Mouse (Mus musculus) neural tube, embryonic 15.5 days (tissue): ENCODE measurements around the gene Apbb2. TPM values are rescaled to one million over a fixed set of nuclear protein-coding genes. Genes with fewer than 3 reads are reported as not detected.

Source experiments
- ATAC-seq: fragments of 200-750 bp; cut with Nextera tagmentation; 2 replicates; pipeline ENCODE4 v1.8.0; 2017; ENCODE audit warnings: mild to moderate bottlenecking, moderate TSS enrichment, moderate library complexity; ENCODE audit not compliant: low FRiP score
- H3K27ac ChIP-seq: fragments of 300-500 bp; sonication (generic); replicated peaks from 2 replicates; pipeline ENCODE4 v1.5.1; 2015; ENCODE audit warnings: mild to moderate bottlenecking, inconsistent platforms
- H3K27me3 ChIP-seq: fragments of 300-500 bp; sonication (generic); replicated peaks from 2 replicates; pipeline ENCODE4 v1.6.1; 2015; ENCODE audit warnings: inconsistent platforms
- H3K36me3 ChIP-seq: fragments of 300-500 bp; sonication (generic); 2 replicates; pipeline ENCODE4 v1.6.1; 2015; ENCODE audit warnings: inconsistent platforms
- H3K4me1 ChIP-seq: fragments of 300-500 bp; sonication (generic); 2 replicates; pipeline ENCODE4 v1.6.1; 2015; ENCODE audit warnings: inconsistent platforms
- H3K4me2 ChIP-seq: fragments of 300-500 bp; sonication (generic); 2 replicates; pipeline ENCODE4 v1.6.1; 2015; ENCODE audit warnings: inconsistent platforms, mild to moderate bottlenecking, moderate library complexity
- H3K4me3 ChIP-seq: fragments of 300-500 bp; sonication (generic); replicated peaks from 2 replicates; pipeline ENCODE4 v1.5.1; 2015; ENCODE audit warnings: mild to moderate bottlenecking, inconsistent platforms
- H3K9ac ChIP-seq: fragments of 300-500 bp; sonication (generic); replicated peaks from 2 replicates; pipeline ENCODE4 v1.6.1; 2015; ENCODE audit warnings: mild to moderate bottlenecking, inconsistent platforms
- H3K9me3 ChIP-seq: fragments of 300-500 bp; sonication (generic); replicated peaks from 2 replicates; pipeline ENCODE4 v1.6.1; 2016; ENCODE audit warnings: inconsistent platforms
- WGBS: fragments of 180-500 bp; shearing (Covaris S2); methylation state at CpG from one replicate; pipeline ENCODE4 v1.1.7; 2015; ENCODE audit warnings: mixed read lengths; 5-methylcytosine and 5-hydroxymethylcytosine counted together
- polyA plus RNA-seq: library from polyadenylated mRNA; unstranded; fragments of >200 nt; fragmentation: Nextera tagmentation; extraction: Ambion mirVana; gene quantifications from 2 replicates; pipeline ENCODE4 v1.2.1, GENCODE M21; 2015

Apbb2 gene
- polyA plus RNA-seq, 1 experiment from 2014 or later: 118 TPM

GRCm38 (mm10) chr5:66572086-66572855 lies 46.3 kb downstream of the Apbb2 start:
- Histone ChIP-seq H3K27me3 (no peaks in the 10 kb centered on the region), H3K4me1 (peaks cover 41% of the 10 kb centered on the region), H3K9me3 (no peaks in the 10 kb centered on the region), H3K4me2 (no peak overlapping the region), H3K36me3 (no peaks in the 10 kb centered on the region), H3K27ac (no peak overlapping the region), H3K4me3 (no peak overlapping the region), H3K9ac (no peak overlapping the region)
- ATAC-seq: no peak
- WGBS: 50% methylated on average over 13 of the region's 13 CpGs

GRCm38 (mm10) chr5:66570709-66571108 lies 47.9 kb downstream of the Apbb2 start:
- 89% methylated on average over 5 of the region's 5 CpGs for WGBS
- Histone ChIP-seq H3K9ac (no peak overlapping the region), H3K36me3 (no peaks in the 10 kb centered on the region), H3K4me3 (no peak overlapping the region), H3K4me2 (no peak overlapping the region), H3K4me1 (peaks cover 30% of the 10 kb centered on the region), H3K27me3 (no peaks in the 10 kb centered on the region), H3K27ac (no peak overlapping the region), H3K9me3 (no peaks in the 10 kb centered on the region)
- ATAC-seq: no peak

DNA sequence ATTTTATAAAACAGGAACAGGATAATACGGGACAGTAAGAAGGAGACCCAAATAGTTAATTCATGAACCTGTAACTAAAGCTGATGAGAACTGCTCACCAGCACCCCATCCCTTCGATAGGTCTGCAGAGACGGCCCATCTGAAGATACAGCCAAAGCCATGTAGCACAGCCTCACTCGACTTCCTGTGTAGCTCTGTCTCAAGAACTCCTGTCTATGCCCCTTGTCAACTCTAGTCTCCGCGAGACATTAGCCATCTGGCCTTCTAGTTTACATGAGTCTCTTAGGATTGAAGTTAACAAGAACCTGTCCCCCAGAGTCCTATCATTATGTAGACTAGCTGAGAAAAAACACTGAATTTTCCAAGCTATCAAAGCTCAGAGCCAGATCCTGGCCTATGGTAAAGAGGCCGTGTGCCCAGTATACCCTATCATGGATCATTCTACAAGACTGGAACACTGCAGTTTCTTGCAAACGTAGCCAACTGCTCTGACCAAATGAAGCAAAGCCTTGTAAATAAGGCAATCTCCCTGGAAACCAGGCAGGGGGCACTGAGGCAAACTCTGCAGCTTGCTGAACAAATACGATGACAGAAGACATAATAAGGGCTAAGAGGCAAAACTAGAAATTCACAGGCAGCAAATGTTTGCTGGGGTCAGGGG lies 49.3 kb downstream of the Apbb2 start:
- Histone ChIP-seq H3K27me3 (no peaks in the 10 kb centered on the region), H3K9ac (no peak overlapping the region), H3K4me2 (no peak overlapping the region), H3K36me3 (no peaks in the 10 kb centered on the region), H3K4me3 (no peak overlapping the region), H3K9me3 (no peaks in the 10 kb centered on the region), H3K27ac (0 out of 2 replicates have a peak overlapping the region, but pooled peaks have one; percentile 28), H3K4me1 (peaks cover 30% of the 10 kb centered on the region)
- 0 out of 2 replicates have a peak, but pooled peaks have one; percentile 32 for ATAC-seq
- WGBS: 48% methylated on average over 9 of the region's 9 CpGs

GRCm38 (mm10) chr5:66568002-66568401 lies 50.6 kb downstream of the Apbb2 start:
- Histone ChIP-seq H3K4me1 (peaks cover 24% of the 10 kb centered on the region), H3K4me2 (no peak overlapping the region), H3K9me3 (no peaks in the 10 kb centered on the region), H3K4me3 (no peak overlapping the region), H3K27me3 (no peaks in the 10 kb centered on the region), H3K9ac (no peak overlapping the region), H3K36me3 (no peaks in the 10 kb centered on the region), H3K27ac (0 out of 2 replicates have a peak overlapping the region, but pooled peaks have one; percentile 8)
- WGBS: 79% methylated on average over 5 of the region's 5 CpGs
- ATAC-seq: no peak

DNA sequence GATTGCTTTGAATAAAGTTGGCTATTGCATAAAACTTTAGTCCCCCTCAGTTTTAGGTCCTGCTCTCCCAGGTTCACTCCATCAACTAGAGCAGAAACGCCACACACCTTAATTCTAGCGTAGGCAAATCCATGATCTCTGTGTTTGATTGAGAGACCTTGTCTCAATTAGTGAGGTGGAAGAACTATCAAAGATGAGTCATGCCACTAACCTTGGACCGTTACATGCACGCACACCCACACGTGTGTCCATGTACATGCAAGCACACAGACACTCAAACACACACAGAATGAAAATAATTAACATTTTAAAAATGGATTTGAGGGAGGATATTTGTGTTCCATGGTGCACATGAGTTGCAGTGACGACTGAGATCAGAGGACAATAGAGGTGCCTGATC lies 51.2 kb downstream of the Apbb2 start:
- WGBS: 95% methylated on average over 6 of the region's 6 CpGs

DNA sequence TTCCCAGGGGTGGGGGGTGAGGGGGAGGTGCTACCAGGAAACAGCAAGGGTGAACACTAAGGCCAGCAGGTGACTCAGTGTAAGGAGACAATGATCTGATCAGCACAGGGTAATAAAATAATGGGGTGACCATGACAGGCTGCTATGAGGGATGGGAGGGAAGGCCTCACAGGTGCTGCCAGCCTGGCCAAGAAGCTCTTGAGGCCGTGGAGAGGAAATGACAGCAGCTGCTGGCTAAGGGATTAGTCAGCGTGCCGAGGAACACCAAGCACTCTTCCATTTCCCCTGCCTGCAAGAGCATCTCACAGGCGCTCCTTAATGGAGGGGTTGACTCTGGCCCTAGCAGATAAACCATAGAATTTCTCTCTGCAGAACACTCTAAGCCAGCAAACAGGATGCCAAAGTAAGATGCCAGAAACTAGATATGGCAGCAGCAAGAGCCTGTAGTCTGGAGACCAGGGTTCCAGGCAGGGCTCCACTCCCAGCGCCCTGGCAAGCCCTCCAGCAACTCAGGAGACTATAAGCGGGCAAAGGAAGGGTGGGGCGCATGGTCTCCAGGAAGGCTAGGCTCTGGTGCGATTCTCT lies 58.9 kb downstream of the Apbb2 start:
- Histone ChIP-seq H3K4me1 (peaks cover 19% of the 10 kb centered on the region), H3K9me3 (no peaks in the 10 kb centered on the region), H3K4me2 (no peak overlapping the region), H3K36me3 (no peaks in the 10 kb centered on the region), H3K27me3 (no peaks in the 10 kb centered on the region), H3K4me3 (no peak overlapping the region), H3K27ac (peak overlapping the region; percentile 54; the same call in 1 of the 2 replicates), H3K9ac (no peak overlapping the region)
- ATAC-seq: peak; percentile 43; the same call in 1 of the 2 replicates
- 56% methylated on average over 8 of the region's 8 CpGs for WGBS

More for the DNA sequence above, 51.2 kb downstream of the Apbb2 start:
- Histone ChIP-seq H3K27me3 (no peaks in the 10 kb centered on the region), H3K4me1 (peaks cover 21% of the 10 kb centered on the region), H3K27ac (no peak overlapping the region), H3K4me2 (no peak overlapping the region), H3K36me3 (no peaks in the 10 kb centered on the region), H3K9ac (no peak overlapping the region), H3K9me3 (no peaks in the 10 kb centered on the region), H3K4me3 (no peak overlapping the region)
- no peak for ATAC-seq

DNA sequence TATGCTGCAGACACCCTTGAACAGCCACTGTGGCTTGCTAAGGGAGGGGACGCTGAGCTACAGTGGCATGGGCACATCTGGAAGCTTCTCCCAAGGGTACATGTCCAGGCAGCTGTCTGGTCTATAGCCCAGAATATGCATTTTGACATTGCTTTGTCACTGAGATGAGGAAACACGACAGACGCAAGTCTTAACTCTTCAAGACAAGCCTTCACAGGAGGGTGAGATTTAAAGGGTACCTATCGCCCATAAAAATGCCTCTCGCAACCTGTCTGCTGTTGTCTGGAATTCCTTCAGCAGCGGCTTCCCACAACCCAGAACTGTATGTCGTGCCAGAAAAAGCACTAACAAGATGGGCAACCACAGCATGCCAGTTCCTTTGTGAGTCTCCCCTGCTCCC lies 60.5 kb downstream of the Apbb2 start:
- ATAC-seq: no peak

GRCm38 (mm10) chr5:66553933-66554332 lies 64.7 kb downstream of the Apbb2 start:
- no peaks in the 10 kb centered on the region for H3K9me3 ChIP-seq

More for the DNA sequence above, 60.5 kb downstream of the Apbb2 start:
- no peak overlapping the region for H3K4me3 ChIP-seq
- no peak overlapping the region for H3K27ac ChIP-seq
- H3K4me1 ChIP-seq: peaks cover 31% of the 10 kb centered on the region
- H3K4me2 ChIP-seq: no peak overlapping the region
- no peak overlapping the region for H3K9ac ChIP-seq
- H3K27me3 ChIP-seq: no peaks in the 10 kb centered on the region
- H3K9me3 ChIP-seq: no peaks in the 10 kb centered on the region
- 88% methylated on average over 7 of the region's 7 CpGs for WGBS
- H3K36me3 ChIP-seq: no peaks in the 10 kb centered on the region

GRCm38 (mm10) chr5:66552246-66552645 lies 66.3 kb downstream of the Apbb2 start:
- 69% methylated on average over 9 of the region's 9 CpGs for WGBS
- H3K4me1 ChIP-seq: peaks cover 21% of the 10 kb centered on the region
- no peak overlapping the region for H3K4me2 ChIP-seq
- no peak overlapping the region for H3K9ac ChIP-seq
- ATAC-seq: no peak
- no peak overlapping the region for H3K4me3 ChIP-seq
- no peaks in the 10 kb centered on the region for H3K9me3 ChIP-seq
- 0 out of 2 replicates have a peak, but pooled peaks cover 3% of the 10 kb centered on the region for H3K36me3 ChIP-seq
- H3K27me3 ChIP-seq: no peaks in the 10 kb centered on the region
- H3K27ac ChIP-seq: no peak overlapping the region

More at GRCm38 (mm10) chr5:66553933-66554332, 64.7 kb downstream of the Apbb2 start:
- H3K27me3 ChIP-seq: no peaks in the 10 kb centered on the region
- no peak overlapping the region for H3K9ac ChIP-seq
- H3K4me3 ChIP-seq: no peak overlapping the region
- no peak overlapping the region for H3K27ac ChIP-seq
- no peaks in the 10 kb centered on the region for H3K36me3 ChIP-seq
- H3K4me2 ChIP-seq: no peak overlapping the region
- no peak for ATAC-seq
- H3K4me1 ChIP-seq: peaks cover 21% of the 10 kb centered on the region

- Histone ChIP-seq H3K4me2 (no peak overlapping the region), H3K9ac (no peak overlapping the region), H3K9me3 (no peaks in the 10 kb centered on the region), H3K4me3 (no peak overlapping the region), H3K27me3 (no peaks in the 10 kb centered on the region), H3K4me1 (peaks cover 30% of the 10 kb centered on the region), H3K36me3 (0 out of 2 replicates have a peak, but pooled peaks cover 3% of the 10 kb centered on the region), H3K27ac (no peak overlapping the region)
- ATAC-seq: no peak
- 96% methylated on average over 5 of the region's 5 CpGs for WGBS
Observed at GRCm38 (mm10) chr5:66550292-66550691, 68.3 kb downstream of the Apbb2 start.

- H3K27me3 ChIP-seq: no peaks in the 10 kb centered on the region
- no peak overlapping the region for H3K4me2 ChIP-seq
- no peak overlapping the region for H3K9ac ChIP-seq
- no peaks in the 10 kb centered on the region for H3K9me3 ChIP-seq
- 67% methylated on average over 1 of the region's 1 CpGs for WGBS
- H3K36me3 ChIP-seq: 0 out of 2 replicates have a peak, but pooled peaks cover 3% of the 10 kb centered on the region
- no peak overlapping the region for H3K27ac ChIP-seq
- peaks cover 31% of the 10 kb centered on the region for H3K4me1 ChIP-seq
- no peak for ATAC-seq
- H3K4me3 ChIP-seq: no peak overlapping the region
Observed at GRCm38 (mm10) chr5:66549691-66550090, 68.9 kb downstream of the Apbb2 start.
